Mouse (Mus musculus) MEL (cell line): ENCODE measurements at regions not wholly inside any gene's neighbourhood (a gene's known extent, or its start where the extent isn't known, plus 50 kb on each side); places are given as distances from the start of the nearest gene placed in this dataset.

Source experiments
- DNase-seq: peaks from one replicate; pipeline ENCODE4 v3.0.0; 2011; ENCODE audit warnings: low read depth, low spot score
- H3K27ac ChIP-seq: 2 replicates; pipeline ENCODE4 v1.5.1; 2012; ENCODE audit warnings: low read depth, mild to moderate bottlenecking, control low read depth, low read length, moderate library complexity; ENCODE audit not compliant: control insufficient read depth
- H3K27me3 ChIP-seq, 2 experiments: fragments of 150-350 bp in 1 of 2; sonication (generic) in 1 of 2; 2 replicates each; pipeline ENCODE4 v1.6.1; 2012; ENCODE audit warnings: low read length in 2 of 2, mild to moderate bottlenecking in 2 of 2, improper control_type of control experiment in 1 of 2, moderate library complexity in 1 of 2; ENCODE audit not compliant: insufficient read depth in 2 of 2, control insufficient read depth in 1 of 2
- H3K36me3 ChIP-seq, 2 experiments: 2 replicates each; pipeline ENCODE4 v1.6.1; 2012 to 2014; ENCODE audit warnings: low read length in 2 of 2, improper control_type of control experiment in 1 of 2, inconsistent platforms in 1 of 2, mild to moderate bottlenecking in 1 of 2; ENCODE audit not compliant: insufficient read depth in 2 of 2, control insufficient read depth in 1 of 2
- H3K4me1 ChIP-seq, 2 experiments: fragments of 150-350 bp in 1 of 2; sonication (generic) in 1 of 2; 2 replicates each; pipeline ENCODE4 v1.6.1; 2012; ENCODE audit warnings: low read length in 2 of 2, improper control_type of control experiment in 1 of 2, mild to moderate bottlenecking in 1 of 2; ENCODE audit not compliant: insufficient read depth in 2 of 2, control insufficient read depth in 1 of 2
- H3K4me3 ChIP-seq, 2 experiments: fragments of 150-350 bp in 1 of 2; sonication (generic) in 1 of 2; 2 replicates each; pipeline ENCODE4 v1.5.1; 2012; ENCODE audit warnings: low read depth in 2 of 2, low read length in 2 of 2, mild to moderate bottlenecking in 2 of 2, moderate library complexity in 2 of 2, control low read depth in 1 of 2, improper control_type of control experiment in 1 of 2; ENCODE audit not compliant: control insufficient read depth in 1 of 2, insufficient read depth in 1 of 2
- H3K79me2 ChIP-seq: 2 replicates; pipeline ENCODE4 v1.6.1; 2012; ENCODE audit warnings: mild to moderate bottlenecking, low read length, moderate library complexity; ENCODE audit not compliant: control insufficient read depth, poor library complexity, insufficient read depth
- H3K9ac ChIP-seq: 2 replicates; pipeline ENCODE4 v1.6.1; 2012; ENCODE audit warnings: low read depth, mild to moderate bottlenecking, control low read depth, low read length, moderate library complexity; ENCODE audit not compliant: control insufficient read depth, poor library complexity, severe bottlenecking
- H3K9me3 ChIP-seq: fragments of 150-350 bp; sonication (generic); replicated peaks from 2 replicates; pipeline ENCODE4 v1.6.1; 2012; ENCODE audit warnings: mild to moderate bottlenecking, low read length, improper control_type of control experiment, moderate library complexity; ENCODE audit not compliant: insufficient read depth
- CHD1 ChIP-seq: IDR thresholded peaks from 2 replicates; pipeline ENCODE4 v1.6.1; 2012; ENCODE audit warnings: low read depth, mild to moderate bottlenecking, inconsistent platforms, low read length, improper control_type of control experiment
- E2F4 ChIP-seq: IDR thresholded peaks from 2 replicates; pipeline ENCODE4 v1.6.1; 2011; ENCODE audit warnings: low read depth, low read length, improper control_type of control experiment, borderline replicate concordance
- ELF1 ChIP-seq: IDR thresholded peaks from 2 replicates; pipeline ENCODE4 v1.6.1; 2014; ENCODE audit warnings: low read depth, mild to moderate bottlenecking, inconsistent platforms, low read length, improper control_type of control experiment, moderate library complexity
- ETS1 ChIP-seq: IDR thresholded peaks from 2 replicates; pipeline ENCODE4 v1.6.1; 2012; ENCODE audit warnings: low read depth, mild to moderate bottlenecking, inconsistent platforms, low read length, improper control_type of control experiment, moderate library complexity
- HCFC1 ChIP-seq: IDR thresholded peaks from 2 replicates; pipeline ENCODE4 v1.6.1; 2012; ENCODE audit warnings: low read depth, mild to moderate bottlenecking, inconsistent platforms, low read length, improper control_type of control experiment, moderate library complexity
- KAT2A ChIP-seq: conservative IDR thresholded peaks from 2 replicates; pipeline ENCODE4 v1.6.1; 2012; ENCODE audit warnings: low read depth, low read length, improper control_type of control experiment, inconsistent platforms
- MAFK ChIP-seq: IDR thresholded peaks from 2 replicates; pipeline ENCODE4 v1.6.1; 2011; ENCODE audit warnings: low read depth, mild to moderate bottlenecking, low read length, improper control_type of control experiment, borderline replicate concordance
- MAZ ChIP-seq: IDR thresholded peaks from 2 replicates; pipeline ENCODE4 v1.6.1; 2012; ENCODE audit warnings: low read depth, mild to moderate bottlenecking, inconsistent platforms, low read length, improper control_type of control experiment
- MYB ChIP-seq: IDR thresholded peaks from 2 replicates; pipeline ENCODE4 v1.6.1; 2011; ENCODE audit warnings: mild to moderate bottlenecking, low read depth, low read length, improper control_type of control experiment
- NELFE ChIP-seq: IDR thresholded peaks from 2 replicates; pipeline ENCODE4 v1.6.1; 2011; ENCODE audit warnings: low read depth, low read length, improper control_type of control experiment
- SMC3 ChIP-seq: IDR thresholded peaks from 2 replicates; pipeline ENCODE4 v1.6.1; 2011; ENCODE audit warnings: low read depth, low read length, improper control_type of control experiment
- TBP ChIP-seq: IDR thresholded peaks from 2 replicates; pipeline ENCODE4 v1.8.0; 2011; ENCODE audit warnings: low read depth, low read length, improper control_type of control experiment
- TCF12 ChIP-seq: IDR thresholded peaks from 2 replicates; pipeline ENCODE4 v1.6.1; 2014; ENCODE audit warnings: low read depth, mild to moderate bottlenecking, inconsistent platforms, low read length, improper control_type of control experiment, moderate library complexity
- USF1 ChIP-seq: IDR thresholded peaks from 2 replicates; pipeline ENCODE4 v1.6.1; 2014; ENCODE audit warnings: low read depth, mild to moderate bottlenecking, inconsistent platforms, low read length, improper control_type of control experiment, moderate library complexity
- ZNF384 ChIP-seq: IDR thresholded peaks from 2 replicates; pipeline ENCODE4 v1.6.1; 2012; ENCODE audit warnings: low read depth, mild to moderate bottlenecking, inconsistent platforms, low read length, improper control_type of control experiment

GRCm38 (mm10) chr4:7852006-7852615 is 386.7 kb downstream of the Car8 start:
- DNase-seq: no peak
- Histone ChIP-seq H3K4me1 (no peaks in the 10 kb centered on the region), H3K4me3 (no peak overlapping the region), H3K9ac (no peak overlapping the region), H3K27ac (no peak overlapping the region), H3K79me2 (no peaks in the 10 kb centered on the region), H3K36me3 (no peaks in the 10 kb centered on the region), H3K9me3 (no peaks in the 10 kb centered on the region)
- TF ChIP-seq MYB: no peak
- TF ChIP-seq, all 39 proteins: peak for 0
- no peaks in the 10 kb centered on the region for H3K27me3 ChIP-seq

GRCm38 (mm10) chr4:7847411-7847810 is 391.4 kb downstream of the Car8 start:
- no peak for DNase-seq
- Histone ChIP-seq H3K9me3 (no peaks in the 10 kb centered on the region), H3K79me2 (no peaks in the 10 kb centered on the region), H3K9ac (no peak overlapping the region), H3K4me3 (no peak overlapping the region), H3K4me1 (no peaks in the 10 kb centered on the region), H3K27ac (no peak overlapping the region), H3K36me3 (no peaks in the 10 kb centered on the region), H3K27me3 (no peaks in the 10 kb centered on the region)
- TF ChIP-seq HCFC1 (no peak), MAZ (no peak), ELF1 (no peak), SMC3 (no peak), KAT2A (no peak)

GRCm38 (mm10) chr4:7829126-7829525 is 409.7 kb downstream of the Car8 start:
- Histone ChIP-seq H3K4me3 (no peak overlapping the region), H3K27ac (no peak overlapping the region), H3K27me3 (no peaks in the 10 kb centered on the region), H3K4me1 (no peaks in the 10 kb centered on the region), H3K9me3 (no peaks in the 10 kb centered on the region), H3K79me2 (no peaks in the 10 kb centered on the region), H3K36me3 (no peaks in the 10 kb centered on the region), H3K9ac (no peak overlapping the region)
- no peak for DNase-seq
- TF ChIP-seq E2F4 (no peak), ZNF384 (no peak), NELFE (no peak), CHD1 (no peak), USF1 (no peak), ETS1 (no peak), MYB (no peak), TCF12 (no peak), TBP (no peak), MAFK (no peak), ELF1 (no peak)
